Mouse (Mus musculus) thymus, postnatal 14 days (tissue): ENCODE measurements at regions not wholly inside any gene's neighbourhood (a gene's known extent, or its start where the extent isn't known, plus 50 kb on each side); places are given as distances from the start of the nearest gene placed in this dataset.

Experiments used
- DNase-seq: peaks from one replicate; pipeline ENCODE4 v3.0.0; 2021

DNA sequence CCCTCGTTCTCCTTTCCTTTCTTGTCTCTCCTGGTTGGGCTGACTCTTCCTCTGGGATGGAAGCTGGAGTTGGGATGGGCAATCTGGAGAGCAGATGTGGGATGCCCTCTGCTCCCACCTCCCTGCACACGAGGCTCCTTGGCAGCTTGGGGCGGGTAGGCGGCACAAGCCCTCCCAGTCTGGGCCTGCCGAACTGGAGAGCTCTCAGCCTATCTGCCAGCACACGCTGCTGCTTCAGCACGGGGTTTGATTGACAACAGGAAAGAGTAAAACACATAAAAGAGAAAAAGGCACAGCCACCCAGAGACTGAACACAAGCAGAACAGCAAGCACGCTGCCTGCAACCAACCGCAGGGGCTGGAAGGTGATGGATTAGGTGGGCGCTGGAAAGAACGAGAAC, 121.9 kb upstream of the Pja1 start:
- peak; percentile 44 for DNase-seq

DNA sequence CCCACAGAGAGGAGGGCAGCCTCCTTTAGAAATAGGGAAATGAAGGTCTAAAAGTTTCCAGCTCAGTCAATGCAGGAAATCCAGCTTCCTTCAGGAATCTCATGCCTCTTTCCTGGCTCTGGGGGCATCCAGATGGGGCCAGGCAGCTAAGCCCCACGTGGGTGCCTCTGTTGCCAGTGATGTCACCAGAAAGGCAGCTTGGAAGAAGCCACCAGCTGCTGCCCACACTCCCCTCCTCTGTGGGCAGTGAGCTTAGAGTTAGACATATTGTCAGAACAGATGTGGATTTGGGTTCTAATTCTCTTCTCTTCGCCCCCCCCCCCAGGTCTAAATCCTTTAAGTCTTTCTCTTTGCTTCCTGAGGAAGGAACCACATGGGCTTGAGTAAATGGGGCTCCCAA, 116.2 kb upstream of the Pja1 start:
- no peak for DNase-seq

DNA sequence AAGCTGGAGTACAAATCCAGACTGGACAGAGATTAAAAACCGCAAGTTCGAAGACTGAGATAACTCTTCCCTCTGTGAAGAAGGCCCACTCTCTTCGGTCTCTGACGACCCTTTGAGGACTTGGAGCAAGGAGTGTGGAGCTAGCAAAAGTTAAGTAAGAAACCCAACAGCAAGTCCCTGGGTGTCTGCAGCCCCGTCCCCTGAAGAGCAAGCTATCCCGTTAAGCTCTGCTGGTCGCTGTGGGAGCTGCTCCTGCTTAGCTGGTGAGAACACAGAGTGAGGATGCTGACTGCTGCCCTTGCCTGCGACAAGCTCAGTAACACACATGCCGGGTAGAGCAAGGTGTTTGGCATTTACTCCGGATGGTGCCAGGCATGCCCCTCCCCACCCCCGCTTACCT, 115.2 kb upstream of the Pja1 start:
- no peak for DNase-seq

DNA sequence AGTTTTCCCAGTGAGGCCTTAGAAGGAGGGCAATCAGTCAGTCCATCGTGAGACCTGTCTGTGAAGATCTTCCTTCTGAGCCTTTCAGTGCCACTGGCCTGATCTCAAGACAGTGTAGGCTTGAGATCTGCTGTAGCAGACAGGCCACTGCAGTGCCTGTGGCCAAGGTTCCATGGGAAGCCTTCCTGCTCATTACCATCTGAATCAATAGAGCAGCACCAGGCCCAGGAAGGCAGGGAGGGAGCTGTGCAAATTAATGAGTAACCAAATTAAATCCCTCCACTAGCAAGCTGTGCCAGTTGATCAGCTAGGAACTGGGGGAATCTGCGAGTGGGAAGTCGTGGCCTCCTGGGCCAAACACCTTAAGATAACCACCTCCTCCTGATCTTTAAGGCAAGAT, 114.6 kb upstream of the Pja1 start:
- no peak for DNase-seq

DNA sequence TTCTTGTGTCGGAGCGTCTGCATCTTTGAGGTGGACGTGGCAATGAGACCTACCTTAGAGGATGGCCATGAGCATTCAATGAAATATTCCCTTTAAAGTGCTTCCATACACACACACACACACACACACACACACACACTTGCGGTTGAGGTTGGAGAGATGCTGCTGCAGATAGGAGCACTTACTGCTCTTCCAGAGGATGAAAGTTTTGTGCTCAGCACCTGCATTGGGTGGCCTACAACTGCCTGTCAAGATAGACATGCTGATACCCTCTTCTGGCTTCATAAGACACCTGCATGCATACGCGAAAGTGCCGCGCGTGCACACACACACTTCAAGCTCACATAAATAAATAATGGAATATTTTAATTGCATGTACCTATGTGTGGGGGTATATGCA, 111.5 kb upstream of the Pja1 start:
- DNase-seq: peak; percentile 59

DNA sequence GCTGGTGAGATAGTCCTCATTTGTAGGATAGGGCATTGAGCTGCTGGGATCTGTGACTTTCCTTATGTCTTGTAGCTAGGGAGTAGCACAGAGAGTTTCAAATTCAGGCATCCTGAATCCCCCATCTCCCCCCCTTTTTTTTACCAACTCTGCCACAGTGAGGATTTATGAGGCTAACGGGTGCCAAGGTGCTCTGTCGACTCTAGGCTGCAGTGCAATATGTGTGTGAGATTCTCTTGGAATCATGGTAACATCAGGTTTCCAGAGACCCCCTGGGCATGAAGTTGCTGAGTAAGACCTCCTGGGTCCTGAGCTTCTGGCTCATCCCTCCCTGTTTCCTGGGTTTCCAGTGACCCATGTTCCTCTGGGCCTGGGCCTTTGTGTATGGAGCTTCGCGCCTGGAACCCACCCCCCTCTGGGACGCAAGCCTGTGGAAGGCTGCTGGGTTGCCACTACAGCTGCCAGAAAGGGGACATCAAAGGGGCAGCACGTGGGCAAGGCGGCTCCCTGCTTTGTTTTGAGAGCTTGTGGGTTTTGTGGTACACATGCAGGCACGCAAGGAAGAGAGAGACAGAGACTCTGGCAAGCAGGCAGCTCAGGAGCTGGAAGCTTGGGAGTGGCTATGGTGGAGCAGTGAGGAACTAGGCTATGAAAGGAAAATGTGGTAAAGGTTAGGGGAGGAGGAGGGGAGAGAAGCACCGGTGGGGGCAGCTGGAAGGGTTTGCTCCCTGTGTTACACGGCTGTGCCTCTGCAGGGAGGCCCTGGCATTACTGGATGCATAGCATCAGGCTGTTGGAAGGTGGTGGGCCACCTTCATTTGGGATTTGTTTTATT, 110.8 kb upstream of the Pja1 start:
- peak; percentile 67 for DNase-seq

DNA sequence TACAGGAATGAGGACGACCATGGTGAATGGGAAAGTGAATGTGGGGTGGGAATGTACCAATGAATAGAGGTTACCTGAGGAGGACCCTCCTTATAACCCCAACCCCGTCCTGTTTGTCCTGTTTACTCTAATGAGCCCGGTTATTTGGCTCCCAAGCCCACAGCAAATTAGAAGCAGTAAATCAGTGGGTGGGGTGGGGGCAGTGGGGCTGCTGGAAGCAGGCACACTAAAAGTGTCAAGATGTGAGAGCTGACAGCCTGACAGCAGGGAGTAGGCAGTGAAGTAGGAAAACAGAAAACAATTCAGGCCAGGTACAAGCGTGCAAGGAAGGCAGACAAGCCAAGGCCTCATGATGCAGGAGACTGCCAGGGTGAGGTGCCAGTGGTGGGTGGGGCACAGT, 108.1 kb upstream of the Pja1 start:
- no peak for DNase-seq

DNA sequence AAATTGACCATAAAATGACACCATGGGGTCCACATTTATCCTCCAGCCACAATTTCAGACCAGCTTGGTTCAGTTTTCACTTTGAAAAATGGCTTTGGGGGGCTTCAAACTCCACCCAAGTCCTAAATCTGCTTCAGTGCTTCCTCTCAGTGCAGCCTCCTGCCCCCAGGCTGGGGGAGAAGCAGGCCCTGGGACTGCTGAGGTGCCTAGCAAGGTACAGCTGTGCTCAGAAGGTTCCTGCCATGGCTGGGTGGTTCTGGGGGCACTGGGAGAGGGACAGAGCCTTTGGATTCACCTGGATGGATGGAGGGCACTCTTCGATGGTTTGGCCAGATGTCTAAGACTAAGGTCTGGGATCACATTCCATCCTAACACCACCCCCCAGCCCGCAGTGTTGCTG, 107.7 kb upstream of the Pja1 start:
- DNase-seq: no peak

DNA sequence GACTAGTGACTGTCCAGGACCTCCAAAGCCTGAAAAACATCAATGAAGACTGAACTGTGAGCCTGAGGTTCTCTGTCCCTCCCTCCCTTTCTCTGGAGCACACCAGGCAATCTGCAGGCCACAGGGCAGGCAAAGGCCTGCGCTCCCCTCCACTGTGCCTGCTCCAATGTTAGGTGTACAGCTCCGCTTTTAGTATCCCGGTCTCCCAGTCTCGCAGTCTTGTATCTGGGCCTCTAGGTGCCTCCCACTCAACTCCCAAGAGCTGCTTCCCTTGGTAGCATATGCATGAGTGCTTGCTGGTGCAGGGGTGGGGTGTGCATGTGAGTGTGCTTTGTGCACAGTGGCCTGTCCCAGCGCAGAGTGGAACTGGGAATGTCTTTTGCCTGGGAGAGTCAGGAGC, 104.0 kb upstream of the Pja1 start:
- DNase-seq: no peak

DNA sequence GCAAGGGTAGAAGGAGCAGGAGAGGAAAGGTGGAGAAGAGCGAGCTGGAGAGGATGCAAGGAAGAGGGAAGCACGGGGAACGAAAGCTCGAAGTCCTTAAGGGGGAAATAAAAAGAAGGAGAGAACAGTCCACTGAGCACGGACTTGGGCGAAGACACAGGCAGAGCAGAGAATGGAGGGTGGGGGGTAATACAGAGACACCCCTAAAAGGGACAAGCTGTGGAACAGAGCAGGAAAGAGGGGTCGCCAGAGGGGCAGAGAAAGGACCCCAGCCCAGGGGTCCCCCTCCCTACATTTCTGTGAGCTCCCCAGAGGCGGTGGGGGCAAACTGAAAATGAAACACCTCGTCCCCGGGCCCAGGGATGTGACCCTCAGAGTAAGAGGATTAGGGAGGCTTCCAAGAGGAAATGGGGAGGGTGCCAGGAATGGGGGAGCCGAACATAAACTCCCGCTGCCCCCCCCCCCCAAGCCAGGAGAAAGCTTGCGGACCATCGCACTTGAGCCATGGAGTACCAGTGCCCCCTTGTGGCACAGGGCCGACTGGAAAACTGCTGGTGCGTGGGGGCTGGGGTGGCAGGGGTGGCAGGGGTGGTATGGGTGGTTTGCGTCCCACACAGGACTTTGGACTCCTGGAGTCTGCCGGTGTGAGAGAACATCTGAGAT, 103.5 kb upstream of the Pja1 start:
- DNase-seq: peak; percentile 57

DNA sequence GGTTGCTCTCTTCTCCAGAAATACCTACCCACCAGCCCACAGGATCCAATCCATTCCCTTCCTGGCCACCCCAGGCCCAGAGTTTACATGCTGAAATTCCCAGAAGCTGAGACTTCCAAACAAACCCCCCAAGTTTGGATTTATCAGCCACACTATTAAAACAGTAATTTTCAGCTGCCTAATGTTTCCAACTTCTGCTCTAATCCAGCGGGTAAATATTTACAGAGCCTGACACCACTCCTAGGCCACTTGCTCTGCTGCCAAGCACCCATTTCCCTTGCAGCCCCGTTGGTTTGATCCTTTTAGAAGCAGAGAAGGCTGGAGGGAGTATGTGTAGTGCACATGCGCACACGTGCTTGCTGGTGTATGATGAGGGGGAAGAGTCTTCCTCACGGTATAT, 99.1 kb upstream of the Pja1 start:
- DNase-seq: no peak

DNA sequence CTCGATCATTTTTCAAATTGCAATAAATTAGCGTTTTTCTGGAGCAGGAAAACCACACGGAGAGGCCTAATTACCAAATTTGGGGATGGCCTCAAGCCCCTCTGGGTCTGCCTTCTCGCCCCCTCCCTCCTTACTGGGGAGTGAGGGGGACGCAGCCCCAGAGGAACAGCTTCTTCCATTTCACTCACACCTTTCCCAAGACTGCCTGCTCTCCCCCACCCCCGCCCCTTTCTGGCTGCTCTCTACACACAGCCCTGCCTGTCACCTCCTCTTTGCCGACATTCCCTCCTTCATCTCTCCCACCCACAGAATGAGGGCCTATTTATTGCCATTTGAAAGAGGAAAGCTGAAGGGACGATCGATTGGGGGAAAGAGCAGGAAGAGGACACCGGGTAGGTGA, 97.2 kb upstream of the Pja1 start:
- no peak for DNase-seq

DNA sequence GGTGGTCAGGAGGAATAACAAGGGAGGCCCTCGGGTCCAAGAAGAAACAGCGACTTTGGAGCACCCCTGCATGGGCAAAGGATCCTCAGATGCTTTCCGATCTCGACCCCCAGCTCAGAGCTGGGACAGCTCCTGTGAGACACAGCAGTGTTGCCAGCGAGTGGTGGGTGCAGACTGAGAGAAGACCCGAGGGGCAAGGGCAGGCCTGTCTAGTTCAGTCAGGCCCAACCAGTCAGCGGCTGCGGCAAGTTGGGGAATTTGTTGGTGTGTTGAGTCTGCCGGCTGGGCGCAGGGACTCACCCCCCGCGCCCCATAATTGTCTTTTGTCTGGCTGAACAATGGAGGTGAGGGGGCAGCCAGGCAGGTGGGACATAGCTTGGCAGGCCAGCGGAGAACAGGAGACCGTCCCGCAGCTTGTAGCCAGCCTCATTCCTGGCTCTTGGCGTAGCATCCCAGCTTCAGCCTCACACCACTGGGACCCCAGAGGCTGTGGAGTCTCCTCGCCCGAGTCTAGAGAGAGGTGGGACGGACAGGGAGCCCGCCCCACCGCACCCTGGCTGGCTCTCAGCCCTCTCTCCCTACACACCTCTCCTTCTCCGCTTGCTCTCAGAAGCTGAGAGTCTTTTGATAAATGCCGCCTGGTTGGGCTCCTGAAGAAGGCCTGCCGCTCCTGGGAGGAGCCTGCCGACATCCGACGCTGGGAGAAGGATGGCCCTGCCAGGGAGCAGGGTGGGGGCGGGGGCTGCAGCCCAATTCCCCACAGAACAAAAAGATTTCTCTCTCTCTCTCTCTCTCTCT, 96.5 kb upstream of the Pja1 start:
- DNase-seq: no peak

DNA sequence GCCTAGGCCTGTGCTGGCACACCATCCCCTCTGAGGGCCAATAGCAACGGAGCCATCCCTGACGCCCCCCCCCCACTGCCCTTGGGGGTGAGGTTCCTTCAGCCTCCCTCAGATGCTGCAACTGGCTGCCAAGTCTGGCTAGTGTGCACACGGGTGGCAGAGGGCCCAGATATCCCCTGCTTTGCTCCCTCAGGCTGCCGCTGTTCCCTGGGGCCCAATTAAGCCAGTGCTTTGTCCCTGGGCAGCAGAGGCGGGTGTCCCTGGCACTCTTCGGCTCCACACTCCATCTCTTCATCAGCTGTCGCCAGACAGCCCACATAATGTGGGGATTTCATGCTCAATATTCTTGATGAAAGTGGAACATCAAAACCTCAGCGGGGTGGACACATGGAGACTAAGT, 90.9 kb upstream of the Pja1 start:
- no peak for DNase-seq

DNA sequence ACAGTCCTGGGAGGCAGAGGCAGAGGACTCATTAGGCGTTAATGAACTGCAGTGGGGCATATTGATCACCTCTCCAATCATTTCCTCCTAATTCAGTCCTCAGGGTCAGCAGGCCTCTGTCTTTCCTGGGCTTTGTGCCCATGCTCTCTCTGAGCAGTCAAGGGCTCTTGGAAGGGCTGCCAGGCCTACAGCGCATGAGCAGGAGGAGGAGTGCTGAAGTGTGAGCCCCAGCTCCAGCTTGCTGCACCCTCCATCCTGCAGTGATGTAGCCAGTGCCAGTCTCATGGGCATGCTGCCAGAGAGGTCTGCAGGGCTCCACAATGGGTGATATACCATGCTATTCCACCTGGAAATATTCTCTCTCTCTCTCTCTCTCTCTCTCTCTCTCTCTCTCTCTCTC, 89.6 kb upstream of the Pja1 start:
- DNase-seq: no peak

DNA sequence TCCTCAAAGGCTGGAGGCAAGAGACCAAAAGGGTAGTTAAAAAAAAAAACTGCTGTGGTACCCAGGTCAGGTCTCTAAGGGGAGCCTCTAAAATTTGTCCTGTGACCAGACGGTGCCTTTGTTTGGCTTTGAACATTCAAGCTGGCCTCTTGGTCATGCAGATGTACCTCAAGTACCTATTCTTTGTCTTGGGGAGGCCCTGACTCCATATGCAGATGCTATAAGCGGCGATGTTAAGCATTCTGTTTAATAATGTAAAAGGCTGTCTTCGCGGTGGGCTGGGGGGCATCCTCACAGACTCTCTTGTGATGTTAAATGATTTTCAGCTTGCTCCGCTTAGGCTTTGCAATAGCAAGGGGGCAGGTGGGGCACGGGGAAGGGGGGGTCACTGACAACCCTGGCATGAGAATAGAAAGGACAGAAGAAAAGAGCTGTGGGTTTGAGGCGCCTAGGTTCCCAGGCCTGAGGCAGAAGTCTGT, 85.8 kb upstream of the Pja1 start:
- DNase-seq: no peak

DNA sequence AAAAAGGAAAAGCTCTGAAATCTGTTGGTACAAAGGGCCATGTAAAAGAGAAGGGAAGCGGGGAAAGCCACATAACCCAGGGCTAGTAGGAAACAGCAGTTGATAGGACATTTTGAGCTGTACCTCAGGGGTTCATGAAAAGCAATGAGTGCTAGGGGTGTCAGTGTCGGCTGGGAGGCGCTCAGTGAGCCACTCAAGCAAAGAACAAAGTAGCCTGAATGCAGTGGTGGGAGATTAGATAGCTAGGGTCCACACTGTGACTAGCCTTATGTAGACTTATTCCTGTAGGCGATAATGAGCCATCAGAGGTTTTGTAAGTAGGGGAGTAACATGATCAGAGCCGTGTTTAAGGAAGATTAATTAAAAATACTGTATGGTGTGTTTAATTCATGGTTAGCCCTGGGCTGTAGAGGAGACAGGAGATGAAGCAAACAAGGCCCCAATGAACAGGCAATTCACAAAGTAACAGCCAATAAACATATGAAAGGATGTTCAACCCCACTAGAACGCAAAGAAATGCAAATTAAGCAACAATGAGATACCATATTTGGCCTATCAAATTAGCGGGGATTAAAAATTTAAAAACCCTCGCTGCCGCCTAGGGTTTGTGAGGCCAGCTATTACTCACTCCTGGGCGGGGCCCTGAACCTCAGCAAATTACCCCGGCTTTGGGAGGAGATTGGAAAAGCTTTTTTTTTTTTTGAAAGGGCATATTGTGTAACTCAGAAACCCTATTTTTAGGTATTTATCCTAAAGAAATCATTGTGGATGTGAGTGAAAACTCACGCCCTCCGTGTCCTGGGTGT, 85.1 kb upstream of the Pja1 start:
- no peak for DNase-seq

DNA sequence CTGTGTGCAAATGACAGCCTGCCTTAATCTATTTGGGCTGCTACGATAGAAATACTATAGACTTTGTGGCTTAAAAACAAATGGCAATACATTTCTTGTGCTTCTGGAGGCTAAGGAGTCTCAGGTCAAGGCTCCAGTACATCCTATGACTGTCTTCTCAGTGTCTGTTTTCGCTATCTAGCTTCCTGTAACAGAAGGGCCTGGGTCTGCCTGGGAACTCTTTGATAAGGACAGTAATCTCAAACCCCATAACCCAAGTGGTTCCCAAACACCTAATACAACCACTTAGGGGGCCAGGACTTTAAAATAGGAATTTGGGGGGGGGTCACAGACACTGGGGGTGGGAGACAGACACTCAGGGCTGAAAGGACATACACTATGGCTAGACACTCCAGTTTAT, 81.7 kb upstream of the Pja1 start:
- no peak for DNase-seq

DNA sequence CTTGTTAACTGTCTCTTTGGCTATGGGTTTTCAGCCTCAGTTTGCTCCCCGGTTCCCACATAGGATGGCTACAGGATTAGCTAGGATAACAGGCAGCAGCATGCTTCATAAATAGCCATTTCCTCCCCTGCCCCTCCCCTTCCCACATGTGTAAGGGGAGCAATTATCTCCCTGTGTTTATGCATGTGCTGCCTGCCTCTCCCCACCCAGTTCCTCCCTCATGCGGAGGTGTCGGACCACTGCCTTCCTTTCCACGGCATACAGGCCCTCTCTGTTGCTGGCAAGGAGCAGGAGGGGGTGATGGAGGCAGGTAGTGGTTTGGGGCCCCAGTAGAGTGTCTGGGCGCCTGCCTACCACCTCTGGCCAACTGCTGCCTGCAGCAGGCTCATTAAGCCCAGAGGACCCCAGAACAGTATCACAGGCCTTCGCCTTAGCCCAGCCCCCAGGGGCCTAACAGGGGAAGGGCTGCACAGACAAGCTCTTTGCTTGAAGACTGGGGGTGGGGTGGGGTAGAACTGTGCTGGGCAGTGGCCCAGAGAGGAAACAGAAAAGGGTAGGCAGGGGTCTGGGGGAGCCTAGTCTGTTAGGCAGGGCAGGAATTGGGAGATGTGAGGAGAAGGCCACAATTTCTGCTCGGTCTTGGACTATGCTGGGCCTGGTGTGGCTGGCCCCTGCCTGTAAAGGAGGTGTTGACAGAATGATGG, 79.1 kb upstream of the Pja1 start:
- no peak for DNase-seq

DNA sequence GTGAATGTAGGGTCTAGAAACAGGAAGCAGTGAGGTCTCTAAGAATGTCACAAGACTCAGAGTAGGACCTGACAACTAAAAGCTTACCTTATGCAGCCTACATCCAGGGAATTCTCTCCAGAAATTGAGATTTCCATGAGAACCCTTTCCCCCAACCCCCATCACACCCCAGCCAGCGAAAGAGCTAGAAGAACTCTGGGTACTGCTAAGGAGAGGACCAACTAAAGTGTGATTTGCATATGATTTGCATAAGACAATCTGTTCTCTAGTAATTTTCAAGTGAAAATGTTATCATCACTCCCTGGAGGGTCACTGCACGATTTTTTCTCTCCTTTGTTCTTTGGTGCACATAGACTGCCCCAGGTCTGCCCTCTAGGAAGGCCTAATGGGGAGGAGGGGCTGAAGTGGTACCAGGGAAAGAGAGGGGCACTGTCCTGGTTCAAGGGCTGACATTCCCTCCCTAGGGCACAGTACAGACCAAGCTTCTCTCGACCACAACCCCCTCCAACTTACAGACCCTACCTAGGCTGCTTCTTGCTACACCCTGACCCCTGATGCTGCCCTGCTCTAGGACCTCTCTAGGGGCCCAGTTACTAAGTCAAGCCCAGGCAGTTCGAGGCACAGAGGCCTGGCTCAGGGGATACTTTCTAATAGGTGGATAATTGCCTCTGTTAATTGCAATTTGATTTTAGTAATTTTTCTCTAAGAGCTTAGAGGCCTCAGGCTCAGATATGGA, 77.4 kb upstream of the Pja1 start:
- DNase-seq: no peak

DNA sequence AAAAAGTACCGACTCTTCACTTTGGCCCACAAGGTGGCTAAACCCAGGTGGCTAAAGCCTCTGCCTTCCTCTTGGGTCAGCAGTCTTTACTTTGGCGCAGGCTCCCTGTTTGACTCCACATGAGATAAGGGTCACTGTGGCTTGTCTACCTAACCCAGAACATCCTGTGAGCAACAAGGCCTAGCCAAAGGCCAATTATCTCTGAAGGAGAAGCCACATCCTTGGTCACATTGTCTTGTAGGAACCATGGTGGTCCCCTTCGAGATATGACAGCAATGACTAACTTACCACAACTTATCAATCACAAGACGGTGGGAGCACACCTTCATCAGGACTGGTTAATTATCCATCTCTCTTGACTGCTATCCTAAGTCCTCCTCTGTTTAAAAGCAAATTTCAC, 73.3 kb upstream of the Pja1 start:
- no peak for DNase-seq

DNA sequence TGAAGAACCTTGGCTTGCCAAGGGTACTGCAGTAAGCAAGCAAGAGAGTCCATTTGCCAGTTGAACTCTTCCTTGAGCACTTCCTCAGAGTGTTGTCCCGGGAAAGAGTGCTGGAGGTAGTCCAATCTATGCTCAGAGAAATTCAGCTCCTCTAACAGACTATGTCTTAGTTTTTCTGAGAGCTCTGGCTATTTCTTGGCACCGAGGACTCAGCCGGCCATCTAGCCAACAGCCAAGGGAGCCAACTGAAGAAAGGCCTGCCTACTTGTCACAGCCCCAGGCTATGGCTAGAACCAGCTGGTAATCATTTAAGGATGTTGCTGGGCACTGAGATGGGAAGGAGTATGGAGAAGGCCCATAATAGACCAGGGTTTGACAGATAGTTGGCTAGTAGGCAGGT, 70.8 kb upstream of the Pja1 start:
- DNase-seq: no peak
